Mouse (Mus musculus) layer of hippocampus, adult 8-10 months (tissue): ENCODE data around the gene Gm38100. TPM values are rescaled to one million over a fixed set of nuclear protein-coding genes. Genes with fewer than 3 reads are reported as not detected.

Experiments used
- DNase-seq, 2 experiments: peaks; one replicate each; pipeline ENCODE4 v3.0.0; 2022; ENCODE audit warnings: low spot score in 2 of 2
- total RNA-seq, 4 experiments: library from RNA; stranded (reverse); gene quantifications; 2 replicates each; pipeline ENCODE4 v1.2.4; 2022

Gm38100 gene
- not detected for total RNA-seq

- DNase-seq = no peak
These were observed at the start of gene Gm38100 for GRCm38 (mm10) chr1:175920029-175920428. Gene Gm38100 (plus strand): TSS chr1:175920329.

- no peak for DNase-seq
These were observed 49.4 kb upstream of the Gm38100 start for GRCm38 (mm10) chr1:175870716-175871115.

- DNase-seq = no peak
These were observed 47.9 kb upstream of the Gm38100 start for GRCm38 (mm10) chr1:175872028-175872816.

GRCm38 (mm10) chr1:175880453-175881296 is 39.5 kb upstream of the Gm38100 start, which contains the start of gene Exo1:
Gene Exo1 (plus strand): TSS chr1:175880581.
- peak; percentile 70 to 80 for DNase-seq

GRCm38 (mm10) chr1:175883398-175883797 is 36.7 kb upstream of the Gm38100 start:
- no peak for DNase-seq

GRCm38 (mm10) chr1:175893263-175893662 is 26.9 kb upstream of the Gm38100 start:
- no peak for DNase-seq

GRCm38 (mm10) chr1:175893726-175894125 is 26.4 kb upstream of the Gm38100 start:
- DNase-seq = no peak

- no peak for DNase-seq
These were observed 8.9 kb upstream of the Gm38100 start for GRCm38 (mm10) chr1:175911207-175911606.

- no peak for DNase-seq
These were observed 8.1 kb upstream of the Gm38100 start for GRCm38 (mm10) chr1:175912038-175912437.

GRCm38 (mm10) chr1:175913728-175914303 is 6.3 kb upstream of the Gm38100 start:
- DNase-seq = no peak

GRCm38 (mm10) chr1:175921091-175921490 is 962 bp downstream of the Gm38100 start:
- DNase-seq = no peak

- DNase-seq = peak; percentile 50 to 84
These were observed 4.0 kb downstream of the Gm38100 start for GRCm38 (mm10) chr1:175923848-175924787.

- DNase-seq = no peak
These were observed 11.3 kb downstream of the Gm38100 start for GRCm38 (mm10) chr1:175931391-175931790.

- DNase-seq = peak; percentile 48 to 70
These were observed 16.2 kb downstream of the Gm38100 start for GRCm38 (mm10) chr1:175936282-175936737.

- no peak for DNase-seq
These were observed 18.6 kb downstream of the Gm38100 start for GRCm38 (mm10) chr1:175938731-175939130.

GRCm38 (mm10) chr1:175943168-175943567 is 23.0 kb downstream of the Gm38100 start:
- no peak for DNase-seq

- DNase-seq = no peak
These were observed 26.7 kb downstream of the Gm38100 start for GRCm38 (mm10) chr1:175946718-175947315.

- no peak for DNase-seq
These were observed 30.3 kb downstream of the Gm38100 start for GRCm38 (mm10) chr1:175950421-175950820.

- DNase-seq = no peak
These were observed 30.7 kb downstream of the Gm38100 start for GRCm38 (mm10) chr1:175950851-175951250.

- no peak for DNase-seq
These were observed 41.7 kb downstream of the Gm38100 start for GRCm38 (mm10) chr1:175961786-175962185.
